Mouse (Mus musculus): Measurements from ENCODE around the gene Nectin1. TPM values are rescaled to one million over a fixed set of nuclear protein-coding genes. Genes with fewer than 3 reads are reported as not detected.

The Nectin1 gene
- polyA plus RNA-seq, 1 experiment from 2014 or later = 4.9 TPM

DNA sequence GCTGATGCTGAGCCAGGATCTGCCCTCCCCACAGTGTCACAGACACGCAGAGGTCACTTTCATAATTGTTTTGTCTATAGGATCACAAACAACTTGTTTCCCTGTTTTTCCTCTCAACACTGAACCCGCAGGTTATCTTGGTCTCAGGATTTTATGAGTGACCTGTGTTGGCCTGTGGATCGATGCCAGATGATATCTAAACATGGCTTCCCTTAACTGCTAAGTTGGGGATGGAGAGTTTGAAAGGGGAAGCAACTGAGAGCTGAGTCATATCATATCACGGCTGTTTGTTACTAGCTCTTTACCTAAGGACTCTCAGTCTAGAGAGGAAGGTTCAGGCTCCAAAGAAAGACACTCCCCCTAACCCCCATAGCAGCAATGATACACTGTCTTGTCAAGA lies 11.7 kb downstream of the Nectin1 start:
- WGBS = 59% methylated on average over 4 of the region's 4 CpGs
- H3K27me3 ChIP-seq = peaks cover 9% of the 10 kb centered on the region; the same call in 1 of the 2 replicates
- no peaks in the 10 kb centered on the region for H3K9me3 ChIP-seq (replicated peaks)
- no peak overlapping the region for H3K9ac ChIP-seq
- ATAC-seq (replicated peaks; ENCODE audit: low FRiP score) = no peak
- no peaks in the 10 kb centered on the region for H3K36me3 ChIP-seq
- H3K4me1 ChIP-seq = peaks cover 58% of the 10 kb centered on the region
- no peak overlapping the region for H3K27ac ChIP-seq
- H3K4me3 ChIP-seq (replicated peaks) = no peak overlapping the region
- H3K4me2 ChIP-seq = no peak overlapping the region

DNA sequence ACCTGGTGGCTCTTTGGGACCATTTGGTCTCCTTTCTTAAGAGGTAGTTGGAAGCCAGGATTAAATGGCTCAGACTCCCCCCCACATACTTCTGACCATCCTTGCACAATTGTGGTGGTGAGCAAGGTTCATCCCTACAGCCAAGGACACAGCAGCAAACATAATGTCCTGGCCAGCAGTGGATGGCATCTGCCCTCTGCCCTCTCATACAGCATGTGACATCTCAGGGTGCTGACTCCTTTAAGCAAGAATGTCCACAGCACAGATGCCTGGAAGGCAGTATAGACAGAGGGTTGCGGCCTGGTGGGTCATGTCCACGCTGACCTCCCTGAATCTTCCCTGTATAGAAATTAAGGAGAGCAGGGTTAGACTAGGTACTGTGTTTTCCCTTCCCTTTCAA lies 12.1 kb downstream of the Nectin1 start:
- Histone ChIP-seq H3K9me3 (replicated peaks) (no peaks in the 10 kb centered on the region), H3K36me3 (no peaks in the 10 kb centered on the region), H3K9ac (no peak overlapping the region), H3K4me3 (replicated peaks) (no peak overlapping the region), H3K4me1 (peaks cover 56% of the 10 kb centered on the region), H3K27me3 (peaks cover 9% of the 10 kb centered on the region; the same call in 1 of the 2 replicates), H3K4me2 (no peak overlapping the region), H3K27ac (no peak overlapping the region)
- 83% methylated on average over 2 of the region's 2 CpGs for WGBS
- ATAC-seq (replicated peaks; ENCODE audit: low FRiP score) = 0 out of 2 replicates have a peak, but pooled peaks have one; percentile 13

DNA sequence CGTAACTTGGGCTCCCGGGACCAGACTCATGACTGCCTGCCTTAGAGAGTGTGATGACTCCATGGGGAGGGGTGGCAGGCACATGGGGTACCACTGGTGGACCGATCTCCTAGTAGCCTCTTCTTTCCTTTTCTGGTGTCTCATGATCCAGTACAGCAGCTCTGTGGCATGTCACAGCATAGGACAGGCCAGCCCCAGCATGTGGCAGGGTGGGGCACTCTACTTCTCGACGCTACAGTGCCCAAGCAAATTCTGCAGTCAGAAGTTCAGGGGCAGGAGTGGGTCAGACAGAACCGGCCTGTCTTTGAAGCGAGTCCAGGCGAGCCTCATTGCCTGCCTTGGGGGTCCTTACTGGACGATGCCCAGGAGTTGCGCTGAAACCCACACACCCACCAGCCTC lies 13.4 kb downstream of the Nectin1 start:
- Histone ChIP-seq H3K4me2 (no peak overlapping the region), H3K27ac (peak overlapping the region; percentile 39; the same call in 1 of the 2 replicates), H3K4me3 (replicated peaks) (no peak overlapping the region), H3K9me3 (replicated peaks) (no peaks in the 10 kb centered on the region), H3K9ac (no peak overlapping the region), H3K4me1 (peaks cover 64% of the 10 kb centered on the region), H3K27me3 (peaks cover 9% of the 10 kb centered on the region; the same call in 1 of the 2 replicates), H3K36me3 (no peaks in the 10 kb centered on the region)
- no peak for ATAC-seq (replicated peaks; ENCODE audit: low FRiP score)
- 71% methylated on average over 10 of the region's 10 CpGs for WGBS

DNA sequence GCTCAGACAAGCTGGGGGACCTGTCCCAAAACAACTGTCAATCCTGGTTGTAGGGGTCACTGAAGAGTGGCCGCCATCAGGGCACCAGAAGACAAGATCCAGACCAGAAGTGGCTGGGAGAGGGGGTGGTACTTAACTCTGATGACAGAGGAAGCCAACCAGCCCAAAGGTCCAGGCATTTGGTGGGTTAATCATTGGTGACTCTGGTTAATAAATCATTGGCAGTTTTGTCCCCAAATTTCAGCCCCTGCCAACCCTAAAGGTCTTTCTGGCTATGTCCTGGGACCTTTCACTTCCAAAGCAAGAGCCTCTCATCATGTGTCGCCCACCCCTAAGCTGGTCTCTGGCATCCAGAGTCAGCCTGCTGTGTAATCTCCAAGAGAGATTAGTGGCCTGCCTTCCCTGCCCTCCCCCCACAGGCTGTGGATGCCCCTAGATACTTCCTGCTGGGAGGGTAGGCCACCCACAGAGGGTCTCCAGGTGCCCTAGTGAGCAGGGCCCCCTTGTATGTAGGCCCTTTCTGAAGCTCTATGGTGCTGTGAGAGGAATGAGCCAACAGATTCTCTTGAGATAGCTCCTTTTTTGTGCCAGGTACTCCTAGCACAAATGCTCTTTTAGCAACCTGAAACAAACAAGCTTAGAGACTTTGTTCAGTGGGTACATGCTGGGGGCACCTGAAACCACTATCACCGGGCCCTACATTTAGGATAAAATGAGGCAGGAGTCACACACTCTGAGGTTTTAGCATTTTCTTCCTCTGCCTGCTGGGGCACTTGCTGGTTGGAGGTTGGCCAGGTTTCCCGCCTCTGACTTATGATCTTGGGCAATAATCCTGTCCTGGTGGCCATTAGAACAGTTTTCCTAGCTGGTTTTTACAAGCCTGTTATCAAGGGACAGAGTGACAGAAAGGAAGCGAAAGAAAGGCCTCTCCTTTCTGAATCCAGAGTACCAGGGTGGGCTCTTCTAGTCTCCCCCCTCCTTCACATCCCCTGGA lies 14.5 kb downstream of the Nectin1 start:
- Histone ChIP-seq H3K4me1 (peaks cover 64% of the 10 kb centered on the region), H3K9ac (no peak overlapping the region), H3K27ac (peak overlapping the region; percentile 39), H3K4me2 (no peak overlapping the region), H3K27me3 (peaks cover 7% of the 10 kb centered on the region; the same call in 1 of the 2 replicates), H3K36me3 (no peaks in the 10 kb centered on the region), H3K4me3 (replicated peaks) (no peak overlapping the region), H3K9me3 (replicated peaks) (no peaks in the 10 kb centered on the region)
- 60% methylated on average over 5 of the region's 5 CpGs for WGBS
- ATAC-seq (replicated peaks; ENCODE audit: low FRiP score) = no peak

DNA sequence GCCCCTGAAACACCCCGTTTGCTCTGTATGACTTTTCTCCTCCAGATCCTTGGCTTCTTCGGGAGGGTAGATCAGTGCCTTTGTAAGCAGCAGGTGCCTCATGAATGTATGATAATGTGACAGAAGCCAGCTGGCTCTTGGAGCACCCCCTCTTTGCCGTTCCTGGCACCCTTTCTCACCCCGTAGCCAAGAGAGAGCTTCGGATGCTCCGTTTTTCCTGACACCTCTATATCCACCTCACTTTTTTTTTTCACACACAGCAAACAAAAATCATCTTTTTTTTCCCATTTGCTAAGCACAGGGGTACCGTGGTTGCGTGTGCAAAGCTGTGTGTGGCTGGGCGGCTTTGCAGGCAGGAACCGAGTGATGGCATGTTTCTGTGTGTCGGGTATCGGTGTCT lies 16.3 kb downstream of the Nectin1 start:
- no peak overlapping the region for H3K4me3 ChIP-seq (replicated peaks)
- no peak overlapping the region for H3K9ac ChIP-seq
- H3K4me1 ChIP-seq = peaks cover 46% of the 10 kb centered on the region
- H3K4me2 ChIP-seq = no peak overlapping the region
- peaks cover 6% of the 10 kb centered on the region; the same call in 1 of the 2 replicates for H3K27me3 ChIP-seq
- H3K9me3 ChIP-seq (replicated peaks) = no peaks in the 10 kb centered on the region
- no peak overlapping the region for H3K27ac ChIP-seq
- no peaks in the 10 kb centered on the region for H3K36me3 ChIP-seq
- 87% methylated on average over 12 of the region's 12 CpGs for WGBS
- ATAC-seq (replicated peaks; ENCODE audit: low FRiP score) = no peak

DNA sequence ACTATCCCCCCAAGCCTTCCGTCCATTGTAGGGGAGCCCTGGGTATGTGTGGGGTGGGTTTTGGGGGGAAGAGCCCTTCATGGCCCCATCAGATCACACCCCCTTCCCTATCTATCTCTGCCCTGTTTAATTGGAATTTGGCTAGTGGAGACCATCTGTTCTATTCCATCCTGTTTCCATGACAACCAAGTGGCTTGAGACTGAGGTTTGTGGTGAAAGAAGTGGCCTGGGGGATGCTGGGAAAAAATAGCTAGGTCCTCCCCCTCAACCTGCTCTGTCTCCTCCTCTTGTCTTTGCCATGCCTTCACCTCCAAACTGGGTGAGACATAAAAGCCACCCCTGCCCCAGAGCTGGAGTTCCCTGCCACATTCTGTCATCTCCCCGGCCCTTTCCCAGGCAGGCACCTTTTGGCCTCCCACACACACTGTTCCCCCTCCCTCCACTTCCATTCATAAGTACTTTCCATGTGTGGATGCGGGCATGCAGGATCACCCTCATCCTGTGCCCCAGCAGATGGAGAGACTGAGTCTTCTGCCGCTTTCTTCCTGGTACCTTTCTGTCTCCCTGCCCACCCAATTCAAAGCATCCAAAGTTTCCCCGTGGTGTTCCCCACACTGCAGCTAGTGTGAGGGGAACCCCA lies 17.5 kb downstream of the Nectin1 start:
- 60% methylated on average over 5 of the region's 5 CpGs for WGBS
- Histone ChIP-seq H3K4me3 (replicated peaks) (no peak overlapping the region), H3K36me3 (no peaks in the 10 kb centered on the region), H3K9me3 (replicated peaks) (no peaks in the 10 kb centered on the region), H3K4me2 (no peak overlapping the region), H3K27me3 (0 out of 2 replicates have a peak, but pooled peaks cover 3% of the 10 kb centered on the region), H3K4me1 (peaks cover 41% of the 10 kb centered on the region), H3K27ac (no peak overlapping the region), H3K9ac (no peak overlapping the region)
- no peak for ATAC-seq (replicated peaks; ENCODE audit: low FRiP score)

DNA sequence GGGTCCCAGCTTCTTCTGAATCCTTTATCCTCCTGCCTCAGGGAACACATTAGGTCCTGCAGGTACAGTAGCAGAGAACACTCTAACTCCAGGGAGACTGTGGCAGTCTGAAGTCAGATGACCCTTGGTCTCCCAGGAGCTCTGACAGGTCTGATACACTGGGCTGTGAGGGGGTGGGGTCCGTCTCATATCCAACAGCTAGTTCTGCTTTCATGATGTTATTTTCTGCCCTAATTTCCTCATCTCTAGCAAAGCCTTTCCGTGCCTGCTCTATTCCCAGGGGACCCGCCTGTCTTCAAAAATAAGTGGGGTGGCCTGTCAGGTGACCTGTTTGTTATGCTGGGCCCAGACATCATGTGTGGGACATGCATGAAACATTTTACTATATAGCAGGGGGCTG lies 18.2 kb downstream of the Nectin1 start:
- 65% methylated on average over 3 of the region's 3 CpGs for WGBS
- no peak overlapping the region for H3K27ac ChIP-seq
- H3K27me3 ChIP-seq = 0 out of 2 replicates have a peak, but pooled peaks cover 3% of the 10 kb centered on the region
- no peak for ATAC-seq (replicated peaks; ENCODE audit: low FRiP score)
- no peak overlapping the region for H3K9ac ChIP-seq
- peaks cover 35% of the 10 kb centered on the region for H3K4me1 ChIP-seq
- H3K4me2 ChIP-seq = no peak overlapping the region
- H3K4me3 ChIP-seq (replicated peaks) = no peak overlapping the region
- H3K9me3 ChIP-seq (replicated peaks) = no peaks in the 10 kb centered on the region
- no peaks in the 10 kb centered on the region for H3K36me3 ChIP-seq

DNA sequence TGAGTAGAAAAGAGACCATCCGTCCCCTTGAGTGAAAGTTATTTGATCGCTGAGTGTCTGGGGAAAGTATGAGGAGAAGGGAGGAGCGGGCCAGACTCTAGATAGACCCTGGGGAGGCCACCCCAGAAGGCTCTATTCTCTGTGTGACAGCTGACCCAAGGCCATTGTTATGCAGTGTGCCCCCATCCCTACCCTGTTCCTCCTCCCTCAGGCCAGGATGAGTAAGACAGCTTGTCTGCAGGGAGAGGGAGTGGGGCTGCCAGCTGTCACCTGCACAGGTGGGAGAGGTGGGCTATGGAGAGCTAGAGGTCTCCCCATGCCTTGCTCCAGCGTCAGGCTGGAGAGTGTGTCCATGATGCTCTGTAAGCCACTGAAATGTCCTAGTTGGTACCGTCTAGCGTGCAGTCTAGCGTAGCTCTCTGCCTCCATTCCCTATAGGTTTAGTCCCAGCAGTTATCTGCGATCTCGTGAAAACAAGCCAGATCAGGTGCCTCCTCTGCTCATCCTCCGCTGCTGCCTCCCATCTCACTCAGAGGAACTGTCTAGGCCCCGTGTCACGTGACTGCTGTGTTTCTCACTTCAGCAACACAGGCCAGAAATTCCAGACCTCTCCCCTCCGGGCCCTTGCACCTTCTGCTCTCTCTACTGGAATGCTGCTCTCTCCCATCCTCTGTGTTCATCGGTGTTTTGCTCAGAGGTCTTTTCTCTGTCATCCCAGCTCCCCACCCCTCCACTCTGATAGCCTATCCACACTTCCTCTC lies 21.8 kb downstream of the Nectin1 start:
- ATAC-seq (replicated peaks; ENCODE audit: low FRiP score) = no peak
- 57% methylated on average over 14 of the region's 14 CpGs for WGBS
- H3K4me2 ChIP-seq = no peak overlapping the region

DNA sequence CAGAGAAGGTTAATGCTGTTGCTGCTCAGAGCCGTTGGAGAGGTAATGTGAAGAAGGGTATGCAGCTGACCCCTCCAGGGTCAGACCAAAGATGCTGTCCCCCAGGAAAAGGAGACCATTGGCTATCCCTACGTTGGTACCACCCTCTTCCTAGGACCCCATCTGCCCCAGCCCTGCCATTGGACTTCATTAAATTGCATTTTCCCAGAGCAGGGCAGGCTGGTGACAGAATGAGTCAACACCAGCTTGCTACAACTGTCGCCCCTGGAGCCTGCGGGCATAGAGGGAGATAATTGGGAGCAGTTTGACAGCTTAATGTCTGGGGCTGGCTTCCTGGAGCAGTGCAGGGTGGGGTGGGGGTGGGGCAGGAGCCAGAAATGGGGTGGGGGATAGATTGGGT lies 25.0 kb downstream of the Nectin1 start:
- no peak for ATAC-seq (replicated peaks; ENCODE audit: low FRiP score)

More for the DNA sequence above, 21.8 kb downstream of the Nectin1 start:
- H3K36me3 ChIP-seq = no peaks in the 10 kb centered on the region
- peaks cover 2% of the 10 kb centered on the region; the same call in 1 of the 2 replicates for H3K27me3 ChIP-seq
- no peak overlapping the region for H3K4me3 ChIP-seq (replicated peaks)
- H3K9me3 ChIP-seq (replicated peaks) = no peaks in the 10 kb centered on the region
- peaks cover 19% of the 10 kb centered on the region for H3K4me1 ChIP-seq
- no peak overlapping the region for H3K27ac ChIP-seq
- no peak overlapping the region for H3K9ac ChIP-seq

DNA sequence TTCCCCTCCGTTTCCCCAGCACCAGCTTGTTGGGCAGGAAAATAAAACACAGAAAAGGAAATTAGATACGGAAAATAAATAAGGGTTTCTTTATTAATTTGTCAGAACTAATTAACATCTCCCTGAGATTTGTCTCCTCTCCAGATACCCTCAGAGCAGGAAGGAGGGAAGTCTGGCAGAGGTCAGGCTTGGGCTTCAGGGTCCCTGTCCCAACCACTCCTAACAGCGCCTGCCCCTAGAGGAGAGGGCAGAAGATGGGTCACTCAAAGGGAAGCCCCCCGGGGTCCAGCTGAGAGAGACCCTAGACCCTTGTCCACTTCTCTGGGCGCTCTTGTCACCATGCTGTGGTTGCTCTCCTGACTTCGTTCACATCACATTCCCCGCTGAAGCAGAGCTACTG lies 25.4 kb downstream of the Nectin1 start:
- WGBS = 72% methylated on average over 7 of the region's 7 CpGs
- Histone ChIP-seq H3K27me3 (peaks cover 2% of the 10 kb centered on the region; the same call in 1 of the 2 replicates), H3K4me1 (peaks cover 13% of the 10 kb centered on the region), H3K27ac (no peak overlapping the region), H3K9me3 (replicated peaks) (no peaks in the 10 kb centered on the region), H3K9ac (no peak overlapping the region), H3K36me3 (no peaks in the 10 kb centered on the region), H3K4me3 (replicated peaks) (no peak overlapping the region), H3K4me2 (no peak overlapping the region)
- no peak for ATAC-seq (replicated peaks; ENCODE audit: low FRiP score)

More for the DNA sequence above, 25.0 kb downstream of the Nectin1 start:
- no peak overlapping the region for H3K4me3 ChIP-seq (replicated peaks)
- no peak overlapping the region for H3K4me2 ChIP-seq
- peaks cover 2% of the 10 kb centered on the region; the same call in 1 of the 2 replicates for H3K27me3 ChIP-seq
- H3K36me3 ChIP-seq = no peaks in the 10 kb centered on the region
- H3K9ac ChIP-seq = no peak overlapping the region
- no peak overlapping the region for H3K27ac ChIP-seq
- H3K4me1 ChIP-seq = peaks cover 11% of the 10 kb centered on the region
- 12% methylated on average over 4 of the region's 4 CpGs for WGBS
- no peaks in the 10 kb centered on the region for H3K9me3 ChIP-seq (replicated peaks)

DNA sequence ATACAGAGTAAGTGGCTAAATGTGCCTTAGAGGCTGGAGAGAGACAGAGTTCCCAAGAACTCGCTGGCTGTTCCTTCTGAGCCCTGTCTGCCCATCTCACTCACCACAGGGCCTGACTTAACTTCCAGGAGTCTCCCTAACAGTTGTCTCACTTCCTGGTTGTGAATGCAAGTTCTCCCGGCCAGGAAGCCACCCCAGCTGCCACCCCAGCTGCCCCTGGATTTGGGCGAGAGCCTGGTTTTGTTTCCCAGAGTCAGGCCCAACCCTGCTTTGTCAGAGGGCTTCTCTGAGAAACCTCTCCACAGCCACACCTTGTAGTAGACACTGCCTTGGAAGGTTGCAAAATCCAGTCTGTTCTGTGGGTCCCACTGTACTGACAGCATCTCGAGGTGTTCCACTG lies 26.2 kb downstream of the Nectin1 start:
- no peak overlapping the region for H3K4me2 ChIP-seq
- H3K27me3 ChIP-seq = peaks cover 2% of the 10 kb centered on the region; the same call in 1 of the 2 replicates
- no peaks in the 10 kb centered on the region for H3K9me3 ChIP-seq (replicated peaks)
- 76% methylated on average over 4 of the region's 4 CpGs for WGBS
- no peak overlapping the region for H3K27ac ChIP-seq
- no peak for ATAC-seq (replicated peaks; ENCODE audit: low FRiP score)
- peaks cover 20% of the 10 kb centered on the region for H3K4me1 ChIP-seq
- no peaks in the 10 kb centered on the region for H3K36me3 ChIP-seq
- H3K9ac ChIP-seq = no peak overlapping the region
- H3K4me3 ChIP-seq (replicated peaks) = no peak overlapping the region

All from kidney, embryonic 15.5 days (tissue).